Mouse (Mus musculus) midbrain, embryonic 16.5 days (tissue): ENCODE measurements at regions not wholly inside any gene's neighbourhood (a gene's known extent, or its start where the extent isn't known, plus 50 kb on each side); places are given as distances from the start of the nearest gene placed in this dataset.

Source experiments
- ATAC-seq: fragments of 200-750 bp; cut with Nextera tagmentation; 2 replicates; pipeline ENCODE4 v1.8.0; 2017; ENCODE audit warnings: moderate TSS enrichment
- H3K27ac ChIP-seq: fragments of 300-500 bp; sonication (generic); 2 replicates; pipeline ENCODE4 v1.5.1; 2014; ENCODE audit warnings: mild to moderate bottlenecking, low read length, mixed read lengths
- H3K27me3 ChIP-seq: fragments of 300-500 bp; sonication (generic); 2 replicates; pipeline ENCODE4 v1.6.1; 2014; ENCODE audit warnings: low read depth, low read length, mixed read lengths; ENCODE audit not compliant: control insufficient read depth, insufficient read depth
- H3K36me3 ChIP-seq: fragments of 300-500 bp; sonication (generic); 2 replicates; pipeline ENCODE4 v1.6.1; 2014; ENCODE audit warnings: mild to moderate bottlenecking, low read length, moderate library complexity, mixed read lengths; ENCODE audit not compliant: control insufficient read depth, insufficient read depth
- H3K4me1 ChIP-seq: fragments of 300-500 bp; sonication (generic); 2 replicates; pipeline ENCODE4 v1.6.1; 2014; ENCODE audit warnings: mild to moderate bottlenecking, low read length, mixed read lengths; ENCODE audit not compliant: control insufficient read depth, insufficient read depth
- H3K4me2 ChIP-seq: fragments of 300-500 bp; sonication (generic); 2 replicates; pipeline ENCODE4 v1.6.1; 2014; ENCODE audit warnings: mild to moderate bottlenecking, low read length, mixed read lengths
- H3K4me3 ChIP-seq: fragments of 300-500 bp; sonication (generic); 2 replicates; pipeline ENCODE4 v1.5.1; 2014; ENCODE audit warnings: low read depth, mild to moderate bottlenecking, low read length, moderate library complexity, mixed read lengths
- H3K9ac ChIP-seq: fragments of 300-500 bp; sonication (generic); 2 replicates; pipeline ENCODE4 v1.6.1; 2014; ENCODE audit warnings: low read depth, low read length, mixed read lengths
- H3K9me3 ChIP-seq: fragments of 300-500 bp; sonication (generic); replicated peaks from 2 replicates; pipeline ENCODE4 v1.6.1; 2014; ENCODE audit warnings: mild to moderate bottlenecking, low read length, mixed read lengths; ENCODE audit not compliant: control insufficient read depth, poor library complexity, severe bottlenecking
- WGBS: fragments of 180-500 bp; shearing (Covaris S2); extraction: QIAGEN DNeasy Blood & Tissue Kit; methylation state at CpG from one replicate; pipeline ENCODE4 v1.1.7; 2014; 5-methylcytosine and 5-hydroxymethylcytosine counted together

GRCm38 (mm10) chr4:91929232-91929631 lies 217.8 kb downstream of the Izumo3 start:
- H3K4me3 ChIP-seq = no peak overlapping the region
- peaks cover 5% of the 10 kb centered on the region; the same call in 1 of the 2 replicates for H3K4me1 ChIP-seq
- no peak overlapping the region for H3K4me2 ChIP-seq
- H3K9ac ChIP-seq = no peak overlapping the region
- 23% methylated on average over 5 of the region's 5 CpGs for WGBS
- no peaks in the 10 kb centered on the region for H3K36me3 ChIP-seq
- H3K27ac ChIP-seq = 0 out of 2 replicates have a peak overlapping the region, but pooled peaks have one; percentile 17
- H3K27me3 ChIP-seq = no peaks in the 10 kb centered on the region
- H3K9me3 ChIP-seq = no peaks in the 10 kb centered on the region
- peak; percentile 89 for ATAC-seq

- WGBS = 93% methylated on average over 1 of the region's 1 CpGs
- H3K4me3 ChIP-seq = no peak overlapping the region
- H3K9me3 ChIP-seq = no peaks in the 10 kb centered on the region
- no peak overlapping the region for H3K9ac ChIP-seq
- no peak for ATAC-seq
- H3K4me1 ChIP-seq = no peaks in the 10 kb centered on the region
- H3K36me3 ChIP-seq = no peaks in the 10 kb centered on the region
- H3K4me2 ChIP-seq = no peak overlapping the region
- H3K27me3 ChIP-seq = no peaks in the 10 kb centered on the region
- H3K27ac ChIP-seq = no peak overlapping the region
Observed at GRCm38 (mm10) chr4:91907147-91907546, 239.9 kb downstream of the Izumo3 start.

GRCm38 (mm10) chr4:91905111-91905510 lies 241.9 kb downstream of the Izumo3 start:
- H3K4me1 ChIP-seq = no peaks in the 10 kb centered on the region
- no peaks in the 10 kb centered on the region for H3K9me3 ChIP-seq
- H3K27me3 ChIP-seq = no peaks in the 10 kb centered on the region
- no peaks in the 10 kb centered on the region for H3K36me3 ChIP-seq
- 56% methylated on average over 1 of the region's 1 CpGs for WGBS
- no peak overlapping the region for H3K27ac ChIP-seq
- no peak overlapping the region for H3K4me3 ChIP-seq
- H3K4me2 ChIP-seq = no peak overlapping the region
- H3K9ac ChIP-seq = no peak overlapping the region
- 0 out of 2 replicates have a peak, but pooled peaks have one; percentile 60 for ATAC-seq

- Histone ChIP-seq H3K27me3 (no peaks in the 10 kb centered on the region), H3K36me3 (no peaks in the 10 kb centered on the region), H3K4me2 (no peak overlapping the region), H3K4me1 (no peaks in the 10 kb centered on the region), H3K4me3 (no peak overlapping the region), H3K9me3 (no peaks in the 10 kb centered on the region), H3K27ac (no peak overlapping the region), H3K9ac (no peak overlapping the region)
- 25% methylated on average over 2 of the region's 2 CpGs for WGBS
- ATAC-seq = peak; percentile 87
Observed at GRCm38 (mm10) chr4:91891419-91891818, 255.6 kb downstream of the Izumo3 start.
